Mouse (Mus musculus) embryo, embryonic 11 days (tissue): Measurements from ENCODE around the gene Ankrd52.

Experiments
- DNase-seq: peaks from one replicate; pipeline ENCODE4 v3.0.0-alpha.2; 2015

Gene Ankrd52

GRCm38 (mm10) chr10:128441324-128442119 is 64.6 kb downstream of the Ankrd52 start:
- no peak for DNase-seq

- DNase-seq = no peak
Measured at GRCm38 (mm10) chr10:128442718-128443117, 65.8 kb downstream of the Ankrd52 start.

- no peak for DNase-seq
Measured at GRCm38 (mm10) chr10:128444354-128444753, 67.4 kb downstream of the Ankrd52 start.

GRCm38 (mm10) chr10:128445407-128445806 is 68.5 kb downstream of the Ankrd52 start:
- no peak for DNase-seq

GRCm38 (mm10) chr10:128451014-128451413 is 74.1 kb downstream of the Ankrd52 start:
- no peak for DNase-seq

GRCm38 (mm10) chr10:128454471-128454870 is 77.6 kb downstream of the Ankrd52 start:
- no peak for DNase-seq

GRCm38 (mm10) chr10:128455280-128455679 is 78.4 kb downstream of the Ankrd52 start:
- peak; percentile 89 for DNase-seq

GRCm38 (mm10) chr10:128457676-128458075 is 80.8 kb downstream of the Ankrd52 start:
- DNase-seq = no peak
